Mouse (Mus musculus): ENCODE data around the gene Dnah17.

DNA sequence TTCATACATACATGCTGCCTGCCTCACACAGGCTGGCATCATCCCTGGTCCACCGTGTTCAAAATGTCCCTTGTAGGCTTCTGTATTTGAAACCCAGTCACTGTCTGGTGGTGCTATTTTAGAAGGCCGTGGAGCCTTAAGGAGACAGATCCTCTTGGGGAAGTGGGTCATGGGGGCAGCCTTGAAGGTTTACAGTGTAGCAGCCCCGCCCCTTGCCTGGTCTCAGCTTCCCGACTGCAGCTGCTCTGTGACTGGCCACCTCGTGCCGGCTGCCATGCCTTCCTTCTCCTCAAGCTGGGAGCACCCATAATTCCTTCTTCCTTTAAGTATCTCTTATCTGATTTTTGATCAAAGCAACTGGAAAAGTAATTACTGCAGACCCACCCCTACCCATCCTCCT, 4.8 kb upstream of the Dnah17 start:
- TF ChIP-seq CTCF (IDR thresholded peaks at IDR 0.05; ENCODE audit: extremely low read depth, insufficient read depth, insufficient read length, insufficient replicate concordance), result no peak
- no peak for TF ChIP-seq POLR2A (IDR thresholded peaks at IDR 0.05; ENCODE audit: low read depth, low read length)
